ENCODE assay signal across 19 mouse cellular contexts in genomic region chr19:33169881-33170280, GRCm38 (mm10).
"Had no signal": no experiment of that assay in that cellular context is flagged by ENCODE, and none has a peak within 500 bp of the region (broad histone marks: within the 10 kb centered on the region; RNA-seq: fewer than 3 reads in every experiment).

No protein-coding gene starts in this region.

- H3K27me3 ChIP-seq: hindbrain, embryonic 15.5 days; intestine, embryonic 15.5 days; limb, embryonic 15.5 days; midbrain, embryonic 12.5 days; midbrain, embryonic 15.5 days; neural tube, embryonic 12.5 days; neural tube, embryonic 15.5 days had no signal

- H3K4me2 ChIP-seq: hindbrain, embryonic 15.5 days; intestine, embryonic 15.5 days; limb, embryonic 12.5 days; limb, embryonic 15.5 days; liver, embryonic 11.5 days; lung, embryonic 14.5 days; midbrain, embryonic 12.5 days; midbrain, embryonic 15.5 days; neural tube, embryonic 12.5 days; neural tube, embryonic 15.5 days had no signal

- H3K9me3 ChIP-seq: hindbrain, embryonic 15.5 days; intestine, embryonic 15.5 days; limb, embryonic 12.5 days; limb, embryonic 15.5 days; midbrain, embryonic 12.5 days; midbrain, embryonic 15.5 days; neural tube, embryonic 12.5 days; neural tube, embryonic 15.5 days had no signal

- H3K4me3 ChIP-seq: hindbrain, embryonic 15.5 days; intestine, embryonic 15.5 days; limb, embryonic 12.5 days; limb, embryonic 15.5 days; midbrain, embryonic 12.5 days; midbrain, embryonic 15.5 days; neural tube, embryonic 12.5 days; neural tube, embryonic 15.5 days had no signal

- H3K36me3 ChIP-seq: hindbrain, embryonic 15.5 days; intestine, embryonic 15.5 days; limb, embryonic 12.5 days; limb, embryonic 15.5 days; midbrain, embryonic 12.5 days; midbrain, embryonic 15.5 days; neural tube, embryonic 12.5 days; neural tube, embryonic 15.5 days had no signal

- ATAC-seq: intestine, embryonic 15.5 days; liver, postnatal 0 days; lung, postnatal 0 days; midbrain, embryonic 15.5 days had no signal

- DNase-seq: left cerebral cortex, postnatal 4 days; liver, postnatal 0 days; lung, embryonic 14.5 days; lung, postnatal 36 days; right cerebral cortex, postnatal 25 days; thymus, adult 18-20 months; thymus, postnatal 36 days had no signal

- H3K27ac ChIP-seq: hindbrain, embryonic 15.5 days; intestine, embryonic 15.5 days; kidney, postnatal 0 days; limb, embryonic 12.5 days; limb, embryonic 15.5 days; liver, embryonic 14.5 days; midbrain, embryonic 12.5 days; midbrain, embryonic 15.5 days; neural tube, embryonic 12.5 days; neural tube, embryonic 15.5 days had no signal

- H3K4me1 ChIP-seq: hindbrain, embryonic 15.5 days; limb, embryonic 12.5 days; limb, embryonic 15.5 days; midbrain, embryonic 12.5 days; midbrain, embryonic 15.5 days; neural tube, embryonic 12.5 days; neural tube, embryonic 15.5 days had no signal

- H3K9ac ChIP-seq: hindbrain, embryonic 15.5 days; intestine, embryonic 15.5 days; limb, embryonic 12.5 days; limb, embryonic 15.5 days; liver, embryonic 14.5 days; liver, postnatal 0 days; lung, embryonic 14.5 days; midbrain, embryonic 12.5 days; midbrain, embryonic 15.5 days; neural tube, embryonic 12.5 days; neural tube, embryonic 15.5 days had no signal
